Mouse (Mus musculus): ENCODE measurements at regions not wholly inside any gene's neighbourhood (a gene's known extent, or its start where the extent isn't known, plus 50 kb on each side); places are given as distances from the start of the nearest gene placed in this dataset.

GRCm38 (mm10) chr2:131670876-131671275 lies 108.8 kb upstream of the Adra1d start:
- TF ChIP-seq POLR2A (IDR thresholded peaks at IDR 0.05; ENCODE audit: borderline replicate concordance, control insufficient read depth, low read depth, low read length) = no peak
- TF ChIP-seq CTCF (IDR thresholded peaks at IDR 0.05; ENCODE audit: control insufficient read depth, insufficient read depth, low read length) = no peak
